Mouse (Mus musculus): ENCODE measurements at regions not wholly inside any gene's neighbourhood (a gene's known extent, or its start where the extent isn't known, plus 50 kb on each side); places are given as distances from the start of the nearest gene placed in this dataset.
"Not testable (repeated sequence)": the region's sequence is repeated elsewhere in the genome, so short reads cannot be mapped to it uniquely, and the experiment has no call there.

- H3K27ac ChIP-seq: peak overlapping the region; percentile 89
- DNase-seq (ENCODE audit: extremely low spot score in 1 of 2, low spot score in 2 of 2): peak in 1 of 2 experiments; percentile 77
- intact Hi-C loops (cut with DNase I): loop anchor here (2.0 kb wide), 1 partner anchor 13 kb away; no protein-coding TSS in a partner anchor
- peak; percentile 62 for TF ChIP-seq CTCF (IDR thresholded peaks at IDR 0.05)
- peak overlapping the region; percentile 47 for H3K4me3 ChIP-seq
Measured at GRCm38 (mm10) chrX:50599780-50600179, 171.5 kb upstream of the Olfr1324 start.

- Histone ChIP-seq H3K4me3 (peak overlapping the region; percentile 30; the same call in 1 of the 2 replicates), H3K27ac (peak overlapping the region; percentile 82)
- intact Hi-C loops (cut with DNase I): loop anchor here (2.0 kb wide), 2 partner anchors 15 to 17 kb away; no protein-coding TSS in a partner anchor
- not testable (repeated sequence) for DNase-seq (ENCODE audit: extremely low spot score in 1 of 2, low spot score in 2 of 2)
Measured at GRCm38 (mm10) chrX:50597626-50598025, 169.3 kb upstream of the Olfr1324 start.

GRCm38 (mm10) chrX:50597105-50597504, 168.8 kb upstream of the Olfr1324 start:
- peak; percentile 59 for TF ChIP-seq CTCF (IDR thresholded peaks at IDR 0.05)
- DNase-seq (ENCODE audit: extremely low spot score in 1 of 2, low spot score in 2 of 2): peak in 1 of 2 experiments; percentile 80
- peak overlapping the region; percentile 30; the same call in 1 of the 2 replicates for H3K4me3 ChIP-seq
- intact Hi-C loops (cut with DNase I): loop anchor here (2.0 kb wide), 1 partner anchor 16 kb away; no protein-coding TSS in a partner anchor
- peak overlapping the region; percentile 82 for H3K27ac ChIP-seq

- DNase-seq (ENCODE audit: extremely low spot score in 1 of 2, low spot score in 2 of 2); intact Hi-C loops (cut with DNase I); H3K4me3 ChIP-seq; H3K27ac ChIP-seq: not testable (repeated sequence)
- peak; percentile 9 for TF ChIP-seq CTCF (IDR thresholded peaks at IDR 0.05)
Measured at GRCm38 (mm10) chrX:50594976-50595375, 166.7 kb upstream of the Olfr1324 start.

- DNase-seq (ENCODE audit: extremely low spot score in 1 of 2, low spot score in 2 of 2): peak in 1 of 2 experiments; percentile 56
- Histone ChIP-seq H3K27ac (no peak overlapping the region), H3K4me3 (no peak overlapping the region)
- intact Hi-C loops (cut with DNase I): no loop called here
- peak; percentile 52 for TF ChIP-seq CTCF (IDR thresholded peaks at IDR 0.05)
Measured at GRCm38 (mm10) chrX:50591477-50591876, 163.2 kb upstream of the Olfr1324 start.

GRCm38 (mm10) chrX:50590673-50591341, 162.5 kb upstream of the Olfr1324 start:
- peak in 1 of 2 experiments; percentile 80 for DNase-seq (ENCODE audit: extremely low spot score in 1 of 2, low spot score in 2 of 2)
- intact Hi-C loops (cut with DNase I): no loop called here
- peak; percentile 49 for TF ChIP-seq CTCF (IDR thresholded peaks at IDR 0.05)
- H3K4me3 ChIP-seq: peak overlapping the region; percentile 29
- peak overlapping the region; percentile 66 for H3K27ac ChIP-seq

- no peak for TF ChIP-seq CTCF (IDR thresholded peaks at IDR 0.05)
- intact Hi-C loops (cut with DNase I): no loop called here
- DNase-seq (ENCODE audit: extremely low spot score in 1 of 2, low spot score in 2 of 2): no peak
- Histone ChIP-seq H3K27ac (no peak overlapping the region), H3K4me3 (no peak overlapping the region)
Measured at GRCm38 (mm10) chrX:50588892-50589291, 160.6 kb upstream of the Olfr1324 start.

- peak in 1 of 2 experiments; percentile 70 for DNase-seq (ENCODE audit: extremely low spot score in 1 of 2, low spot score in 2 of 2)
- H3K4me3 ChIP-seq: peak overlapping the region; percentile 42
- peak; percentile 57 for TF ChIP-seq CTCF (IDR thresholded peaks at IDR 0.05)
- H3K27ac ChIP-seq: peak overlapping the region; percentile 83
- intact Hi-C loops (cut with DNase I): no loop called here
Measured at GRCm38 (mm10) chrX:50583741-50584580, 155.7 kb upstream of the Olfr1324 start.

- DNase-seq (ENCODE audit: extremely low spot score in 1 of 2, low spot score in 2 of 2): peak in 1 of 2 experiments; percentile 73
- H3K4me3 ChIP-seq: peak overlapping the region; percentile 30
- H3K27ac ChIP-seq: peak overlapping the region; percentile 85
- peak; percentile 62 for TF ChIP-seq CTCF (IDR thresholded peaks at IDR 0.05)
- intact Hi-C loops (cut with DNase I): loop anchor here (2.0 kb wide), 1 partner anchor 17 kb away; no protein-coding TSS in a partner anchor
Measured at GRCm38 (mm10) chrX:50580200-50580599, 151.9 kb upstream of the Olfr1324 start.

GRCm38 (mm10) chrX:50576824-50577223, 148.5 kb upstream of the Olfr1324 start:
- peak; percentile 66 for TF ChIP-seq CTCF (IDR thresholded peaks at IDR 0.05)
- intact Hi-C loops (cut with DNase I): no loop called here
- Histone ChIP-seq H3K4me3 (peak overlapping the region; percentile 33), H3K27ac (no peak overlapping the region)
- peak in 1 of 2 experiments; percentile 84 for DNase-seq (ENCODE audit: extremely low spot score in 1 of 2, low spot score in 2 of 2)

GRCm38 (mm10) chrX:50572191-50573095, 144.1 kb upstream of the Olfr1324 start:
- intact Hi-C loops (cut with DNase I): not testable (repeated sequence)
- peak overlapping the region; percentile 88 for H3K27ac ChIP-seq
- H3K4me3 ChIP-seq: peak overlapping the region; percentile 45

More at GRCm38 (mm10) chrX:50572191-50573095, 144.1 kb upstream of the Olfr1324 start:
- peak in 1 of 2 experiments; percentile 80 for DNase-seq (ENCODE audit: extremely low spot score in 1 of 2, low spot score in 2 of 2)
- peak; percentile 60 for TF ChIP-seq CTCF (IDR thresholded peaks at IDR 0.05)

All from left cerebral cortex, adult 2 months (tissue).